Mouse (Mus musculus) MEL (cell line): ENCODE data around the gene Ralgapb. TPM values are rescaled to one million over a fixed set of nuclear protein-coding genes. Genes with fewer than 3 reads are reported as not detected.

Experiments
- DNase-seq: peaks from one replicate; pipeline ENCODE4 v3.0.0; 2011; ENCODE audit warnings: low read depth, low spot score
- H3K27ac ChIP-seq: 2 replicates; pipeline ENCODE4 v1.5.1; 2012; ENCODE audit warnings: low read depth, mild to moderate bottlenecking, control low read depth, low read length, moderate library complexity; ENCODE audit not compliant: control insufficient read depth
- H3K27me3 ChIP-seq, 2 experiments: fragments of 150-350 bp in 1 of 2; sonication (generic) in 1 of 2; 2 replicates each; pipeline ENCODE4 v1.6.1; 2012; ENCODE audit warnings: low read length in 2 of 2, mild to moderate bottlenecking in 2 of 2, improper control_type of control experiment in 1 of 2, moderate library complexity in 1 of 2; ENCODE audit not compliant: insufficient read depth in 2 of 2, control insufficient read depth in 1 of 2
- H3K36me3 ChIP-seq, 2 experiments: 2 replicates each; pipeline ENCODE4 v1.6.1; 2012 to 2014; ENCODE audit warnings: low read length in 2 of 2, improper control_type of control experiment in 1 of 2, inconsistent platforms in 1 of 2, mild to moderate bottlenecking in 1 of 2; ENCODE audit not compliant: insufficient read depth in 2 of 2, control insufficient read depth in 1 of 2
- H3K4me1 ChIP-seq, 2 experiments: fragments of 150-350 bp in 1 of 2; sonication (generic) in 1 of 2; 2 replicates each; pipeline ENCODE4 v1.6.1; 2012; ENCODE audit warnings: low read length in 2 of 2, improper control_type of control experiment in 1 of 2, mild to moderate bottlenecking in 1 of 2; ENCODE audit not compliant: insufficient read depth in 2 of 2, control insufficient read depth in 1 of 2
- H3K4me3 ChIP-seq, 2 experiments: fragments of 150-350 bp in 1 of 2; sonication (generic) in 1 of 2; 2 replicates each; pipeline ENCODE4 v1.5.1; 2012; ENCODE audit warnings: low read depth in 2 of 2, low read length in 2 of 2, mild to moderate bottlenecking in 2 of 2, moderate library complexity in 2 of 2, control low read depth in 1 of 2, improper control_type of control experiment in 1 of 2; ENCODE audit not compliant: control insufficient read depth in 1 of 2, insufficient read depth in 1 of 2
- H3K79me2 ChIP-seq: 2 replicates; pipeline ENCODE4 v1.6.1; 2012; ENCODE audit warnings: mild to moderate bottlenecking, low read length, moderate library complexity; ENCODE audit not compliant: control insufficient read depth, poor library complexity, insufficient read depth
- H3K9ac ChIP-seq: 2 replicates; pipeline ENCODE4 v1.6.1; 2012; ENCODE audit warnings: low read depth, mild to moderate bottlenecking, control low read depth, low read length, moderate library complexity; ENCODE audit not compliant: control insufficient read depth, poor library complexity, severe bottlenecking
- H3K9me3 ChIP-seq: fragments of 150-350 bp; sonication (generic); replicated peaks from 2 replicates; pipeline ENCODE4 v1.6.1; 2012; ENCODE audit warnings: mild to moderate bottlenecking, low read length, improper control_type of control experiment, moderate library complexity; ENCODE audit not compliant: insufficient read depth
- BHLHE40 ChIP-seq: IDR thresholded peaks from 2 replicates; pipeline ENCODE4 v1.6.1; 2012; ENCODE audit warnings: low read depth, mild to moderate bottlenecking, inconsistent platforms, low read length, improper control_type of control experiment, borderline replicate concordance
- CHD1 ChIP-seq: IDR thresholded peaks from 2 replicates; pipeline ENCODE4 v1.6.1; 2012; ENCODE audit warnings: low read depth, mild to moderate bottlenecking, inconsistent platforms, low read length, improper control_type of control experiment
- CHD2 ChIP-seq: IDR thresholded peaks from 2 replicates; pipeline ENCODE4 v1.6.1; 2011; ENCODE audit warnings: low read length, improper control_type of control experiment
- E2F4 ChIP-seq: IDR thresholded peaks from 2 replicates; pipeline ENCODE4 v1.6.1; 2011; ENCODE audit warnings: low read depth, low read length, improper control_type of control experiment, borderline replicate concordance
- ETS1 ChIP-seq: IDR thresholded peaks from 2 replicates; pipeline ENCODE4 v1.6.1; 2012; ENCODE audit warnings: low read depth, mild to moderate bottlenecking, inconsistent platforms, low read length, improper control_type of control experiment, moderate library complexity
- GABPA ChIP-seq: IDR thresholded peaks from 2 replicates; pipeline ENCODE4 v1.6.1; 2012; ENCODE audit warnings: low read depth, mild to moderate bottlenecking, inconsistent platforms, low read length, improper control_type of control experiment, moderate library complexity
- HCFC1 ChIP-seq: IDR thresholded peaks from 2 replicates; pipeline ENCODE4 v1.6.1; 2012; ENCODE audit warnings: low read depth, mild to moderate bottlenecking, inconsistent platforms, low read length, improper control_type of control experiment, moderate library complexity
- MAZ ChIP-seq: IDR thresholded peaks from 2 replicates; pipeline ENCODE4 v1.6.1; 2012; ENCODE audit warnings: low read depth, mild to moderate bottlenecking, inconsistent platforms, low read length, improper control_type of control experiment
- MYB ChIP-seq: IDR thresholded peaks from 2 replicates; pipeline ENCODE4 v1.6.1; 2011; ENCODE audit warnings: mild to moderate bottlenecking, low read depth, low read length, improper control_type of control experiment
- NRF1 ChIP-seq: IDR thresholded peaks from 2 replicates; pipeline ENCODE4 v1.6.1; 2014; ENCODE audit warnings: low read depth, mild to moderate bottlenecking, inconsistent platforms, low read length, improper control_type of control experiment, moderate library complexity; ENCODE audit not compliant: poor library complexity, insufficient read depth, severe bottlenecking
- POLR2A ChIP-seq, 2 experiments: IDR thresholded peaks; 2 replicates each; pipeline ENCODE4 v1.6.1; 2011 to 2012; ENCODE audit warnings: low read length in 2 of 2, mild to moderate bottlenecking in 2 of 2, control low read depth in 1 of 2, improper control_type of control experiment in 1 of 2, low read depth in 1 of 2, moderate library complexity in 1 of 2; ENCODE audit not compliant: control insufficient read depth in 1 of 2, insufficient read depth in 1 of 2, poor library complexity in 1 of 2
- RCOR1 ChIP-seq: IDR thresholded peaks from 2 replicates; pipeline ENCODE4 v1.6.1; 2012; ENCODE audit warnings: low read depth, mild to moderate bottlenecking, inconsistent platforms, low read length, improper control_type of control experiment
- SIN3A ChIP-seq: IDR thresholded peaks from 2 replicates; pipeline ENCODE4 v1.6.1; 2012; ENCODE audit warnings: low read length, improper control_type of control experiment, inconsistent platforms
- TBP ChIP-seq: IDR thresholded peaks from 2 replicates; pipeline ENCODE4 v1.8.0; 2011; ENCODE audit warnings: low read depth, low read length, improper control_type of control experiment
- USF1 ChIP-seq: IDR thresholded peaks from 2 replicates; pipeline ENCODE4 v1.6.1; 2014; ENCODE audit warnings: low read depth, mild to moderate bottlenecking, inconsistent platforms, low read length, improper control_type of control experiment, moderate library complexity
- USF2 ChIP-seq, 2 experiments: IDR thresholded peaks; 2 replicates each; pipeline ENCODE4 v1.6.1; 2011 to 2012; ENCODE audit warnings: improper control_type of control experiment in 2 of 2, low read length in 2 of 2, borderline replicate concordance in 1 of 2, inconsistent platforms in 1 of 2, low read depth in 1 of 2, mild to moderate bottlenecking in 1 of 2; ENCODE audit not compliant: insufficient read depth in 1 of 2
- ZC3H11A ChIP-seq: IDR thresholded peaks from 2 replicates; pipeline ENCODE4 v1.6.1; 2012; ENCODE audit warnings: low read depth, mild to moderate bottlenecking, inconsistent platforms, low read length, improper control_type of control experiment
- ZKSCAN1 ChIP-seq: IDR thresholded peaks from 2 replicates; pipeline ENCODE4 v1.6.1; 2012; ENCODE audit warnings: low read depth, mild to moderate bottlenecking, inconsistent platforms, low read length, improper control_type of control experiment, moderate library complexity
- ZNF384 ChIP-seq: IDR thresholded peaks from 2 replicates; pipeline ENCODE4 v1.6.1; 2012; ENCODE audit warnings: low read depth, mild to moderate bottlenecking, inconsistent platforms, low read length, improper control_type of control experiment
- polyA plus RNA-seq, 2 experiments: library from polyadenylated mRNA; stranded (reverse) in 1 of 2; unstranded in 1 of 2; fragments of >175 nt in 1 of 2; fragments of >200 nt in 1 of 2; gene quantifications; 2 replicates each; pipeline versions ENCODE4 v1.2.1 to v1.2.4; 2012; ENCODE audit warnings: low replicate concordance in 2 of 2, low read depth in 1 of 2; ENCODE audit not compliant: insufficient read length in 2 of 2, insufficient read depth in 1 of 2, missing spikeins in 1 of 2
- total RNA-seq: library from RNA; depleted of rRNA; stranded (reverse); fragments of 300-350 nt; gene quantifications from 2 replicates; pipeline ENCODE4 v1.2.3, GENCODE M21; 2012

Gene Ralgapb
- total and polyA plus RNA-seq, 3 experiments, result 15.0 to 122 (median 20.7) TPM

- H3K27me3 ChIP-seq, result no peaks in the 10 kb centered on the region
- H3K4me1 ChIP-seq, result no peaks in the 10 kb centered on the region
- no peak for DNase-seq
- no peaks in the 10 kb centered on the region; a peak in 1 of 4 replicates for H3K36me3 ChIP-seq
- no peaks in the 10 kb centered on the region for H3K9me3 ChIP-seq
- TF ChIP-seq CHD2 (no peak), BHLHE40 (no peak), USF1 (no peak), ZKSCAN1 (no peak), HCFC1 (no peak), TBP (no peak), ETS1 (no peak), ZNF384 (no peak), E2F4 (no peak), RCOR1 (no peak), MAZ (no peak), GABPA (no peak), CHD1 (no peak), SIN3A (no peak), ZC3H11A (no peak)
- H3K79me2 ChIP-seq, result no peaks in the 10 kb centered on the region
- H3K27ac ChIP-seq, result no peak within 1 kb of the TSS
- no peak within 1 kb of the TSS for H3K9ac ChIP-seq
- H3K4me3 ChIP-seq, result no peak within 1 kb of the TSS
Measured at GRCm38 (mm10) chr2:158501836-158502812, 92.5 kb downstream of the Ralgapb start, which contains the start of gene Adig. Gene Adig, plus strand, starts transcription at chr2:158502612.

DNA sequence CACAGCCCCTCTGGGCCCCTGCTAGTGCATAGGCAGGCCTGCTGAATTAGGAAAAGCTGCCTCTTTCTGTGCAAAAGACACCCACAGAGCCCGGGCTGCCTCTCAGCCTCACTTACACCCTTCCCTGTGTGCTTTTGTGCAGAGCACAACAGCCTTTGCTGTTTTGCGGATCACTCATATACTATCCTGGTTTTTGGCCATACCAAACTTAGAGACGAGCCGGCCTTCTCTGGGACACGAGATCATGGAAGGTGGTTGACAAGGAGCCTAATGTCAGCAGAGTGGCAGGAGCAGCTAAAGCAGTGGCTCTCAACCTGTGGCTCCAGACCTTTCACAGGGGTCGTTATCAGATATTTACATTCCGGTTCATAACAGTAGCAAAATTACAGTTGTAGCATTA, 93.6 kb downstream of the Ralgapb start:
- no peak overlapping the region for H3K9ac ChIP-seq
- H3K27ac ChIP-seq, result no peak overlapping the region
- H3K9me3 ChIP-seq, result no peaks in the 10 kb centered on the region
- no peak for DNase-seq
- no peaks in the 10 kb centered on the region for H3K27me3 ChIP-seq
- H3K36me3 ChIP-seq, result no peaks in the 10 kb centered on the region
- H3K4me1 ChIP-seq, result no peaks in the 10 kb centered on the region
- H3K79me2 ChIP-seq, result no peaks in the 10 kb centered on the region
- TF ChIP-seq NRF1 (no peak), SIN3A (no peak), TBP (no peak), MAZ (no peak), ZKSCAN1 (no peak), MYB (no peak), BHLHE40 (no peak), CHD1 (no peak), USF2 (IDR thresholded peaks at IDR 0.05; ENCODE audit: borderline replicate concordance in 1 of 2, insufficient read depth in 1 of 2, low read depth in 1 of 2, low read length in 2 of 2) (no peak), POLR2A (IDR thresholded peaks at IDR 0.05; ENCODE audit: control insufficient read depth in 1 of 2, insufficient read depth in 1 of 2, low read depth in 1 of 2, low read length in 2 of 2, poor library complexity in 1 of 2) (no peak)
- TF ChIP-seq, all 39 proteins: peak for 0
- H3K4me3 ChIP-seq, result no peak overlapping the region
